Mouse (Mus musculus): ENCODE data around the gene Alkbh2. TPM values are rescaled to one million over a fixed set of nuclear protein-coding genes. Genes with fewer than 3 reads are reported as not detected.

Gene Alkbh2
- polyA plus RNA-seq, 1 experiment from 2014 or later = 2.5 TPM

DNA sequence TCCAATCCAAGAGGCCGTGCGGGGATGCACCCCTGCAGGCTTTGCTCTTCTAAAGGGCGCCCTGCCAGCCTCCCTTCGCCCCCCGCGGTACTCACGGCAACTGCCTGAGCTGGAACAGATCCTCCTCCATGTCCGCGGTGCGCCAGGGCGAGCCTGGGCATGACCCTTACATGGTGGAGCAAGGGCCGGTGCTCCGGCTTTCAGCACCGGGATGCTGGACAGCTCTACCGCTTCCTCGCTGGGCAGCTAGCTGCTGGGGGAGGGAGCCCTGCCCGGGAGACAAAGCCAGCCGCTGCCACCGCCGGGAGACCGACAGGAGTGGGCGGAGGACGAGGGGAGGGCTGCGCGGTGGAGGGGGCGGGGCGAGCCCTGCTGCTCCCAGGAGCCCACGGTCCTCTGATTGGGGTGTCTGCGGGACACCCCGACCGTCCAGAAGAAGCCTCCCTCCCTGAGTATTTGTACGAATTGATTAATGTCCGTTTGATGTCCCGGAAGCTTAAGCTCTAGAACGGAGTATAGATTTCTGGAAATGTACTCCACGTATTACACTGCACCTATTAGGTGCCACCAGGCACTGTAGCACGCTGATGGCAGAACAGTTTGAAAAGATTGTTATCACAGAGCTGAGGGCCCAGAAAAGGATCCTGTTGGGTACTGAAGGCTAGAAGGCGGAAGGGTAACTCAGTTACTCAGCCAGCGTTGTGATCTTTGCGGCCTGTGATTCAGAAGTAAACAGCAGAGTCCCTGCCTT is 36.8 kb downstream of the Alkbh2 start, which contains the start of gene Svop:
Gene Svop, minus strand, starts transcription at position 514 of the 751 bp plus-strand sequence.
- no peak within 1 kb of the TSS for H3K9ac ChIP-seq (ENCODE audit: low read depth, low read length)
- H3K9me3 ChIP-seq (replicated peaks; ENCODE audit: control insufficient read depth, low read length) = no peaks in the 10 kb centered on the region
- no peaks in the 10 kb centered on the region for H3K4me1 ChIP-seq (ENCODE audit: control insufficient read depth, low read depth, low read length)
- WGBS (ENCODE audit: insufficient replicate concordance) = 4% methylated on average over 40 of the region's 40 CpGs
- no peaks in the 10 kb centered on the region for H3K36me3 ChIP-seq (ENCODE audit: control insufficient read depth, insufficient read depth)
- H3K4me2 ChIP-seq (ENCODE audit: low read depth, low read length) = no peak within 1 kb of the TSS
- no peak within 1 kb of the TSS for H3K27ac ChIP-seq (ENCODE audit: low read length)
- 0 out of 2 replicates have a peak, but pooled peaks have one; percentile 21 for ATAC-seq (ENCODE audit: low read depth)
- no peak within 1 kb of the TSS for H3K4me3 ChIP-seq (ENCODE audit: low read depth, low read length)
- peaks cover 8% of the 10 kb centered on the region for H3K27me3 ChIP-seq (ENCODE audit: control insufficient read depth, insufficient read depth, low read depth, low read length)

DNA sequence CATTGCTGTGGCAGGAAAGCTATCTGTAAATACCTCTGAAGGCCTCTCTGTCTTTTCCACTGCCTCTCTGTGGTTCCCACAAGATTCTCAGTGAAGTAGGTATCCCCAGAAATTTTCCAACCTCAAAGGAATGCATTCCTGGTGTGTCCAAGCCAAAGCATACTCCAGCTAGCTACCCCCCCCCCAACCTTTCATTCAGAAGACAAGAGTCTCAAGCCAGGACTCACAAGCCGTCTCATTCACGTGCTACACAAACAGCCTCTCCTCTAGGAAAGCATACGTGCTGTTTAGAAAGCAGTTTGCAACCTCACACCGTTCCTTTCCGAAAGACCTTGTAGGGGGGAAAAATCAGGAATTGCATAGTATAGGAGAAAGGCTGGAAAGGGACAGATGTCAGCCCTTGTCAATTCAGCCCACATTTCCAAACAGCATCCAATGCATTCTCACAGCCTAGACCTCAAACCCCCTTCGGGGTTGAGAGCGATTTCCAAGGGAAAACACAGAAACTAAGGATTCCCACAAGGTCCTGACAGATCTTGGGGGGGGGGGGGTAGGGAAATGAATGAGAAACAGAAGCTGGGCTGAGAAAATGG is 37.5 kb downstream of the Alkbh2 start:
- 25% methylated on average over 7 of the region's 7 CpGs for WGBS (ENCODE audit: insufficient replicate concordance)
- Histone ChIP-seq H3K9ac (ENCODE audit: low read depth, low read length) (no peak overlapping the region), H3K36me3 (ENCODE audit: control insufficient read depth, insufficient read depth) (no peaks in the 10 kb centered on the region), H3K4me1 (ENCODE audit: control insufficient read depth, low read depth, low read length) (no peaks in the 10 kb centered on the region), H3K27me3 (ENCODE audit: control insufficient read depth, insufficient read depth, low read depth, low read length) (peaks cover 8% of the 10 kb centered on the region), H3K9me3 (replicated peaks; ENCODE audit: control insufficient read depth, low read length) (no peaks in the 10 kb centered on the region), H3K27ac (ENCODE audit: low read length) (no peak overlapping the region), H3K4me3 (ENCODE audit: low read depth, low read length) (no peak overlapping the region), H3K4me2 (ENCODE audit: low read depth, low read length) (no peak overlapping the region)
- ATAC-seq (ENCODE audit: low read depth) = no peak

DNA sequence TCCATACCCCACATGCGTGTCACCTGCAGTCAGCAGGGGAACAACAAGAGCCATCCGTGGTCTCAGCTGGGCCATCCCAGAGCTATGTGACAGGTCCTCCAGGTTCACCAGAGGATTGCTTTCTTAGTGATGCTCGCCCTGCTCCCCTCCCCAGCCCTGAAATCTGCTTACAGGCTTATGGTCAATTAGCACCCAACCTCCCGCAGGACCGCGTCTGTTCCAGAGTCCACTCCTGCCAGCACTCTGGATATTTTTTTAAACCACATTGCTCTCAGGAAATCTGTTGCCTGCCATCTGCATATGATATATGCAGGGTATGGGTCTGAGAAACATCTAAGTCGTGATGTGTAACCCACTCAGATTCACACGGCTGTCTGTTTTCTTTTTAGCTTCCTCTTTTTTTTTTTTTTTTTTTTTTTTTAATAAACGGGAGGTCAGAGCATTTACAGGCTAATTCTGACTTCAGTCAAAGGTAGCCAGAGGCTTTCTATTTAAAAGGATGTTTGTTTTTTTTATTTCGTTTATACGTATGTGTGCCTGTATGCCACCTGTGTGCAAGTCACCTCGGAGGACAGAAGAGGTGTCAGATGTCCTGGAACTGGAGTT is 40.0 kb downstream of the Alkbh2 start:
- no peaks in the 10 kb centered on the region for H3K9me3 ChIP-seq (replicated peaks; ENCODE audit: control insufficient read depth, low read length)
- H3K27ac ChIP-seq (ENCODE audit: low read length) = no peak overlapping the region
- no peak overlapping the region for H3K4me3 ChIP-seq (ENCODE audit: low read depth, low read length)
- ATAC-seq (ENCODE audit: low read depth) = no peak
- 47% methylated on average over 12 of the region's 12 CpGs for WGBS (ENCODE audit: insufficient replicate concordance)
- H3K27me3 ChIP-seq (ENCODE audit: control insufficient read depth, insufficient read depth, low read depth, low read length) = peaks cover 8% of the 10 kb centered on the region
- no peak overlapping the region for H3K4me2 ChIP-seq (ENCODE audit: low read depth, low read length)
- H3K36me3 ChIP-seq (ENCODE audit: control insufficient read depth, insufficient read depth) = no peaks in the 10 kb centered on the region
- no peaks in the 10 kb centered on the region for H3K4me1 ChIP-seq (ENCODE audit: control insufficient read depth, low read depth, low read length)
- no peak overlapping the region for H3K9ac ChIP-seq (ENCODE audit: low read depth, low read length)

GRCm38 (mm10) chr5:114085501-114085900 is 42.5 kb downstream of the Alkbh2 start:
- no peak overlapping the region for H3K4me2 ChIP-seq (ENCODE audit: low read depth, low read length)
- WGBS (ENCODE audit: insufficient replicate concordance) = 65% methylated on average over 14 of the region's 14 CpGs
- no peak overlapping the region for H3K9ac ChIP-seq (ENCODE audit: low read depth, low read length)
- no peaks in the 10 kb centered on the region for H3K4me1 ChIP-seq (ENCODE audit: control insufficient read depth, low read depth, low read length)
- H3K36me3 ChIP-seq (ENCODE audit: control insufficient read depth, insufficient read depth) = no peaks in the 10 kb centered on the region
- ATAC-seq (ENCODE audit: low read depth) = no peak
- H3K4me3 ChIP-seq (ENCODE audit: low read depth, low read length) = no peak overlapping the region
- H3K27me3 ChIP-seq (ENCODE audit: control insufficient read depth, insufficient read depth, low read depth, low read length) = no peaks in the 10 kb centered on the region
- no peak overlapping the region for H3K27ac ChIP-seq (ENCODE audit: low read length)
- H3K9me3 ChIP-seq (replicated peaks; ENCODE audit: control insufficient read depth, low read length) = no peaks in the 10 kb centered on the region

GRCm38 (mm10) chr5:114077009-114077408 is 51.0 kb downstream of the Alkbh2 start:
- Histone ChIP-seq H3K27me3 (ENCODE audit: control insufficient read depth, insufficient read depth, low read depth, low read length) (no peaks in the 10 kb centered on the region), H3K4me3 (ENCODE audit: low read depth, low read length) (no peak overlapping the region), H3K36me3 (ENCODE audit: control insufficient read depth, insufficient read depth) (no peaks in the 10 kb centered on the region), H3K4me1 (ENCODE audit: control insufficient read depth, low read depth, low read length) (no peaks in the 10 kb centered on the region), H3K9me3 (replicated peaks; ENCODE audit: control insufficient read depth, low read length) (no peaks in the 10 kb centered on the region), H3K4me2 (ENCODE audit: low read depth, low read length) (no peak overlapping the region), H3K27ac (ENCODE audit: low read length) (no peak overlapping the region), H3K9ac (ENCODE audit: low read depth, low read length) (no peak overlapping the region)
- WGBS (ENCODE audit: insufficient replicate concordance) = 71% methylated on average over 8 of the region's 8 CpGs
- no peak for ATAC-seq (ENCODE audit: low read depth)

Other genes with a start within 250 kb of the Alkbh2 start
- gene Coro1c, start 219.5 kb downstream of the Alkbh2 start, polyA plus RNA-seq (2015; fragmentation: Nextera tagmentation; extraction: Ambion mirVana) = 40.8 and 40.9 TPM in 2 replicates
- 6.1 and 6.8 TPM in 2 replicates for gene Ssh1, start 134.3 kb downstream of the Alkbh2 start, polyA plus RNA-seq (2015; fragmentation: Nextera tagmentation; extraction: Ambion mirVana)
- gene Dao, start 124.5 kb downstream of the Alkbh2 start, polyA plus RNA-seq (2015; fragmentation: Nextera tagmentation; extraction: Ambion mirVana) = 0.21 TPM in 1 of 2 replicates, not detected in the other
- gene Usp30, start 62.8 kb downstream of the Alkbh2 start, polyA plus RNA-seq (2015; fragmentation: Nextera tagmentation; extraction: Ambion mirVana) = 2.8 and 3.0 TPM in 2 replicates
- 0.05 TPM in 1 of 2 replicates, not detected in the other for gene Svop, start 36.6 kb downstream of the Alkbh2 start, polyA plus RNA-seq (2015; fragmentation: Nextera tagmentation; extraction: Ambion mirVana)
- 13.7 and 15.2 TPM in 2 replicates for gene Ung, start 2.2 kb upstream of the Alkbh2 start, polyA plus RNA-seq (2015; fragmentation: Nextera tagmentation; extraction: Ambion mirVana)
- 0.35 and 0.65 TPM in 2 replicates for gene Acacb, start 18.3 kb upstream of the Alkbh2 start, polyA plus RNA-seq (2015; fragmentation: Nextera tagmentation; extraction: Ambion mirVana)
- gene Foxn4, start 145.6 kb upstream of the Alkbh2 start, polyA plus RNA-seq (2015; fragmentation: Nextera tagmentation; extraction: Ambion mirVana) = not detected in 2 replicates
- 0.56 and 0.98 TPM in 2 replicates for gene Myo1h, start 160.9 kb upstream of the Alkbh2 start, polyA plus RNA-seq (2015; fragmentation: Nextera tagmentation; extraction: Ambion mirVana)

All from liver, embryonic 16.5 days (tissue).